Mouse (Mus musculus) neural tube, embryonic 10.5 days (tissue): ENCODE data around the gene Robo1.

Source experiments
- DNase-seq: peaks from one replicate; pipeline ENCODE4 v3.0.0-alpha.2; 2017; ENCODE audit warnings: low spot score; ENCODE audit errors: extremely low spot score

Robo1 gene

GRCm38 (mm10) chr16:73082420-73082819, 774.3 kb downstream of the Robo1 start:
- no peak for DNase-seq

GRCm38 (mm10) chr16:73083077-73083476, 775.0 kb downstream of the Robo1 start:
- DNase-seq: no peak
